Mouse (Mus musculus): ENCODE measurements around the gene Uox.

DNA sequence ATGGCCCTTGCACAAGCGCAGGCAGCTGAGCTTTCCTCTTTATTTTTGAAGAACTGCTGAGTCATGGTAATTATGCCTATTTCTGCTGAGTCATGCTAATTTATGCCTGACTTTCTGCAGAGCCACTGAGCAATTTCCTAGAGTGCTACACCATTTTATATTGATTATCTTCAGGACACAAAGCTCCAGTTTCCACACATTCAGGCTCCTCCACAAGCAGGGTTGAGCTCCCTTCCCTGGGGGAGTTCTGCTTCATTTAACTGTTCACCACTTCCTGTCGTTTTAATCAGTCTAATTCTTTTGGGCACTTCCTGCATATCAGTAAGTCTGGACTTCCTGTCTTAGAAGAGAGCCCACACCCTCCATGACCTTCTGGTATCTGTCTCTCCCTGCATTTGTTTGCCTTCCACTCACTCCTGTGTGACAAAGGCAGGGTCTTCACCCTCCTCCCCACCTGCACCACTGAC is 84.9 kb downstream of the Uox start:
- TF ChIP-seq CTCF (IDR thresholded peaks at IDR 0.05; ENCODE audit: extremely low read depth, insufficient read depth, insufficient read length, insufficient replicate concordance) (no peak), POLR2A (IDR thresholded peaks at IDR 0.05; ENCODE audit: low read depth, low read length) (no peak)
